Mouse (Mus musculus): ENCODE data around the gene Lpcat2.

Gene Lpcat2

DNA sequence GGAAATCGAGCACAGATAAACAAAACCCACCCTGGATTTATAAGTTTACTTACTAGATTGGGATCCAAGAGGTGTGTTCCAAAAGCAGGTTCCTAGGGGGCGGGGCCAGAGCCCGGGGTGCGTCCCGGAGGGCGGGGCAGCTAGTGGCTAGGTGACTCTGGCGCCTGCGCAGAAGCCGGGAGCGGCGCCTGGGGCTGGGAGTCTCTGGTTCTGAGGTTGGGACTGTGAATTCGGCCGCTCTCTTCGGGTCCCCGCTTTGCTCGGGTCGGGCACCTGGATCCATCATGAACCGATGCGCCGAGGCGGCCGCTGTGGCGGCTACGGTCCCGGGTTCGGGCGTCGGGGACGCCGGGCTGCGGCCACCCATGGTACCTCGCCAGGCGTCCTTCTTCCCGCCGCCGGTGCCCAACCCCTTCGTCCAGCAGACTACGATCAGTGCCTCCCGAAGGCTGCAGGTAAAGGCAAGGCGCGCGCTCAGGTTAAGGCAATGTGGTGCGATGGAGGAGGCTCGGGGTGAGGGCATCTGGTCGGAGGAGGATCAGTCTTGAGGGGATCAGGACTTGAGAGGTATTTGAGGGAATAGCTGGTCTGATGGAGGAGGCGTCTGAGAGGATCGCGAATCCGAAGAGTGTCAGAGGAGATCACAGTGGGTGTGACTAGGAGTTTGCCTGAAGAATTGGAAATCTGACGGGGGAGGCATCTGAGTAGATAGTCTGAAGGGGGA, at the start of gene Lpcat2:
Lpcat2 (plus strand) TSS at position 169 of the 724 bp plus-strand sequence.
- DNase-seq = peak; percentile 82

GRCm38 (mm10) chr8:92812773-92813172, 42.4 kb upstream of the Lpcat2 start:
- no peak for DNase-seq

GRCm38 (mm10) chr8:92815661-92816060, 39.5 kb upstream of the Lpcat2 start:
- no peak for DNase-seq

DNA sequence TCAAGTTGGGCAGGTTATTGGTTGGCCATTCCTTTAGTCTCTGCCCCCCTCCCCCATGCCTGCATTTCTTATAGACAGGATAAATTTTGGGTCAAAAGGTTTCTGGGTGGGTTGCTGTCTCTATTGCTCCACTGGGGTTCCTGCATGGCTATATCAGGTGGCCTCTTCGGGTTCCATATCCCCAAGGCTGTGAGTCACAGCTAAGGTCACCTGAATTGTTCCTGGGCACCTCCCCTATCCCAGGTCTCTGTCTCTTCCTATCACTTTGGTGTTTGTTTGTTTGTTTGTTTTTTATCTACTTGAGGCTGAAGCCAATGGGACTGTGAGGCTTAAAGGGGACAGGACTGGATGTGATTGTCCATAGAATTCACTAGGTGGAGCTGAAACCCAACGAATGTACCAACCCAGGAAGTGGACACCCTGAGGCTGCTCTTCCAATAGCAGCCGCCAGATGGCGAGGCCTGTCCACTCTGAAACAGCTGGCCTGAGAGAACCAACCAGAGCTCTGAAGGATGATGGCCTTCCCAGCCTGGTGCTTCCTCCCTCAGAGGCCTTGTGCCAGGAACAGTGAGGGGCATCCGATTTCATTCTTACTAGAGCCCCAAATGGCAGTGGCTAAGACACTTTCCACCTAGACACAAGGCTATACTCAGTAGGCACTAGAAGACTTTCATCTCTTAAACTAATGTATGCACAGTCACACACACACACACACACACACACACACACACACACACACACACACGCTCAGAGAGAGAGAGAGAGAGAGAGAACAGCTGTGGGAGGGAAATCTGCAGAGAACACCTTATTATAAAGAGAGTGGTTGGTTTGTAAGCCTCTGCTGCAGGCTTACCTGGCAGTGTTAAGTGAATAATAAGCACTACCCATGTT, 37.0 kb upstream of the Lpcat2 start:
- DNase-seq = peak; percentile 89

GRCm38 (mm10) chr8:92821151-92821550, 34.0 kb upstream of the Lpcat2 start:
- no peak for DNase-seq

DNA sequence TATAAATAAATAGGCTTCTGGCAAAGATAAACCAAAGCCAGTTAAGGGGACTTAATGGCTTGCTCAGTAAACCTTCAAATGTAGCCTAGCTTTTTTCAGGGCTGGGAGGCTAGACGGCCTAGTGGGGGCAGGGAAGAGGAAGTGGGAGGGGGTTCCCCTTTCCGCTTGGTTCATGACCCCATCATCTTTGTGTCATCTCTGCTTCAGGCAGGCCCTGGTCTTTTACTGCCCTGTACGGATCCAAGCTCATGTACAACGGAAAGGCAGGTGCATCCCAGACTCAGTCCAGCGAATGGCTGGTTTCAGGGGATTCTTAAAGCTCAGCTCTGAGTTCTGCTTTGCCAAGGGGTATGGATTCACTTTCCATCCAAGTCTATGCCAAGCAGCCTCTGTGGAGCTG, 32.8 kb upstream of the Lpcat2 start:
- no peak for DNase-seq

DNA sequence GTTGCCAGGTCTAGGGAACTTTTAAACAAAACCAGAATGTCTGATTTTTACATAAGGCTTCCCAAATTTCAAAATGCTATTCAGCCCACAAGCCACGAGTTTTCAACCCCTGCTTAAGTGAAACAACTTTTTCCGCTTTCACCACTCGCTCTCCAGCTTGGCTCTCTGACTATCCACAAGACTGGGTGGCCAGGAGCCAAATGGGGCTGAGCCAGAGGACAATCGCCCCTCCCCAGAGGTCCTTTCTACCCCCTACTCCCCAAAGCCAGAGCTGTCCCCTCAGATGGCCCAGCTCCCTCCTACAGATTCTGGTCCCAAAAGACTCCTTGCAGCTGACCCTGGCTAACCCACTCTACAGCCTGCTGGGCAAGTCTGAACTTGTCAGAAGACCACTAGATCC, 29.1 kb upstream of the Lpcat2 start:
- no peak for DNase-seq

DNA sequence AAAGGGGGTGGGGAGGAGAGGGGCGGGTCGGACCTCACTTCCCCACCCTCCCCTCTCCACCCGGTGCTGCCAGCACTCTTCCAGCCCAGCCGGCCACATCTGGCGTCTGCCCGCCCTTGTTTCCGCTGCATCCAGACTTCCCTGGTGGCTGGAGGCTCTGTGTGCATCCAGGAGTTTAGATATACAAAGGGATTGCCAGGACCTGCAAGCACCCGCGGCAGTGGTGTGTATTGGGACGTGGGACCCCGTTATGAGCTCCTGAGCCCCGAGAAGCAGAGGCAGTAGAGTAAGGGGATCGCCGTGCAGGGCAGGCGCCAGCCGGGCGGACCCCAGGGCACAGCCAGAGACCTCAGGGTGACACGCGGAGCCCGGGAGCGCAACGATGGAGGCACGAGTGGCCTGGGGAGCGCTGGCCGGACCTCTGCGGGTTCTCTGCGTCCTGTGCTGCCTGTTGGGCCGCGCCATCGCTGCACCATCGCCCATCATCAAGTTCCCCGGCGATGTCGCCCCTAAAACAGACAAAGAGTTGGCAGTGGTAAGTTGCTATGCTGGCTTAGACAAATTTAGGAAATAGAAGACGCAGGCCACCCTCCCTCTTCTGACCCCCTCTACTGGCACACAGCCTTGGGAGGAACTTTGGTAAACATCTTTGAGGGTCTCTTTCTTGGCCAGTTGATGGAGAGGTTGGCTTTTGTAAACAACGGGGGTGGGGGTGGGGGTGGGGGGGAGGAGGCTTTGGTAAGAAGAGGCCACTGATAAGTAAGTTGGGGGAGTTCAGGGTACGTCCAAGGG, 27.7 kb upstream of the Lpcat2 start, which contains the start of gene Mmp2:
Mmp2 (plus strand) TSS at position 49 of the 792 bp plus-strand sequence.
- DNase-seq = no peak

DNA sequence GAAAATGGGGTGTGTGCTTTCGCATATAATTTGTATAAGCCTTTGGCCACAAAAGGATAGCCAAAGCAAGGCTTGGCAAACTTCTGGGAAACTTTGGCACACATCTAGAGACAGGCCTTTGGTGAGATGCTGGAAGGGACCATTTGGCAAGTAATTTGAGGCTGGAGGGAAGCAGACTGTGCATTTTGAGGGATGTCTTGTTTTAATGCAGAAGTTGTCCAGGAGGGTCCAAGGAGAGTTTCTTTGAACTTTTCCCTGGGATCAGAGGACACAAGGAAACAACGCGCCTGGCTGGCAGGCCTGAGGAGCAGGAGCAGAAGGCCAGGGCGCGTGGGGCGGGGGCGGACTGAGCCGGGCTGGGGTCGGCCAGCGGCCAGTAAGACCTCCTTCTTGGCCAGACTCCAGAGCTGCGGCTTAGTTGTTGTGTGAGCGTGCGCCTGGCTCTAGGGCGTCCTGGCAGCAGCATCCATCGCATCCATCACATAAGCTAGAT, 26.8 kb upstream of the Lpcat2 start:
- peak; percentile 23 for DNase-seq

DNA sequence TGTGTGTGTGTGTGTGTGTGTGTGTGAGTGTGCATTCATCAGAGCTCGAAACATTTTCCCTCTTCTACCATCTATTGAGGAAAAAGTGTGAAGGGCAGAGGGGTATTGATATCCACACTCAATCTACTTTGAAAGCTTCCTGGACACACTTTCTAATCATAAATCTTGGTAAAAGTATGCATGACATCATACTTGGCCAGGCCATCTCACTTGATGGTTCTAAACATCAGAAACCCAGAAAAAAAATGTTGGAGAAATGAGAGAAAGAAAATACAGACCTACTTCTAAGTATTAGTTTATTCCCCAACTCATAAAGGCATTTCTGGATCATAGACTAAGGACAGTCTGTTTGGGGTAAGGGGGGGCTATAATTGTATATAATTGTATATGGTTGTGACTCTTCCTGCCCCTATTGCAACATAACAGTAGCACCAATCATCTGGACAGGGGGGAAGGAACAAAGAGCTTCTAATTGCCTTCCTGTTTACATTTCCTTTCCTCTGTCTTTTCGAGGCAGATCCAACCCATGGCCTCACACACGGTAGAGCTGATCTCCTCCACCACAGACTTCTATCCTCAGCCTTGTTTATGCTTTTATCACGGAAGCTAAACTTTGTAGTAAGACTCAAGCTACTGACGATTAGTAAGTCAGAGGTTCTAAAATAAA, 20.9 kb upstream of the Lpcat2 start:
- no peak for DNase-seq

DNA sequence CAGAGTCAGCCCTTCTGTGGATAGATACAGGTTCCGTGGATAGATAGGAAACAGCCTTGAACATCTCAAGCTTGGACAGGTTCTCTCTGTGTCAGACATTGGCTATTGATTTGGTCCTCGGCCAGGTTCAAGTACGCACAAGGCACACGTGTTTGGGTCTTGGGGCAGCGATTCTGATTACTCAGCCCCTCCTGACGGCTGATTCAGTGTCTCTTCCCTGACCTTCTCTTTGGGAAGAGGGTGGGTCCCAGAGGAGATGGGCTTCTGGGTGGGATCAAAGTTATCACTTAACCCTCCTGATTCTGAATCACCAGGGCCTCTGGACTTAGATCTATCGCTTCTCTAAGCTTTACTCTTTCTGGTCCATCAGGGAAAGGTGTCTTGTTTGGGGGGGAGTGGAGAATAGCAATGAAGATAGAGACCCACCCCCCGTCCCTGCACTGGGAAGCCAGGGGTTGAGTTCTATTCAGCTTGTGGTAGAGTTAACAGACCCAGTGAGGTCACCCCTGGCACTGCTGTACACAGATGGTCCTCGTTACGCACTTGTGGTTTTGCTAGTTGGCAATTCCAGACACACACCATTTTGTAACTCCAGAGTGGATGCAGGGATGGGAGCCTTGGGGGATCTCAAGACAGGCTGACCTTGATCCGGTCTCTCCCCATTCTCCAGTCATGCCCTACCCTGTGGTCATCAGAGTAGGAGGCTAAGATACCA, 20.2 kb upstream of the Lpcat2 start:
- no peak for DNase-seq

DNA sequence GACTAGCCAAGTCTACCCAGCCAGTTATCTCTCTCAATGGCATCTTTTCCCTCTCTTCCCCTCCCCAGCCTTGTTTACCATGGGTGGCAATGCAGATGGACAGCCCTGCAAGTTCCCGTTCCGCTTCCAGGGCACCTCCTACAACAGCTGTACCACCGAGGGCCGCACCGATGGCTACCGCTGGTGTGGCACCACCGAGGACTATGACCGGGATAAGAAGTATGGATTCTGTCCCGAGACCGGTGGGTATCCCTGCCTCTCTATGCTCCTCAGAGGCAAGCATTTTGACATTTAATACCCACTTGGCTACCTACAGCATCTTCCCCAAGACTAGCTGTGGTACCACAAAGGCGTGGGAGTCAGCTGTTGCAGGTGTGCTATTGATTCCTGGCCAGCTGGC, 19.2 kb upstream of the Lpcat2 start:
- no peak for DNase-seq

- DNase-seq = no peak
These were observed 16.5 kb upstream of the Lpcat2 start for GRCm38 (mm10) chr8:92838616-92839015.

- DNase-seq = no peak
These were observed 16.0 kb upstream of the Lpcat2 start for GRCm38 (mm10) chr8:92839161-92839560.

- DNase-seq = no peak
These were observed 15.3 kb upstream of the Lpcat2 start for GRCm38 (mm10) chr8:92839876-92840275.

GRCm38 (mm10) chr8:92846684-92847083, 8.5 kb upstream of the Lpcat2 start:
- DNase-seq = peak; percentile 8

DNA sequence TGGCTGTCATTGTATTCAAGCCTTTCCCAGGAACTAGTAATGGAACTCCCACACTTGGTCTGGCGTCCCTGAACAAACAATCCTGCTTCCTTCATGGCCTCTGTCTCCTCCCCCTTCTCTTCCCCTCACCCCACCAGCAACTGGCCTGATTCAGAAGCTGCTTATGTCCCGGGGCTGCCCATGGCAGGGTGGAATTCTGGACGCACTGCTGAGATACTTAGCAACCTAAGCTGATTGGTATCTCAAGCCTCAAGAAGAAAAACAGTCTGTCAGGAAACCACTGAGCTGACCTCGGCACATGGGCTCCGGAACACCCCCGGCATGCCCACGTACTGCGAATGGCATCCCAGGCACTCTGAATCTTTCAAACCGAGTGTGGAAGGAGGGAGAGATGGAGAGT, 7.8 kb upstream of the Lpcat2 start:
- no peak for DNase-seq

DNA sequence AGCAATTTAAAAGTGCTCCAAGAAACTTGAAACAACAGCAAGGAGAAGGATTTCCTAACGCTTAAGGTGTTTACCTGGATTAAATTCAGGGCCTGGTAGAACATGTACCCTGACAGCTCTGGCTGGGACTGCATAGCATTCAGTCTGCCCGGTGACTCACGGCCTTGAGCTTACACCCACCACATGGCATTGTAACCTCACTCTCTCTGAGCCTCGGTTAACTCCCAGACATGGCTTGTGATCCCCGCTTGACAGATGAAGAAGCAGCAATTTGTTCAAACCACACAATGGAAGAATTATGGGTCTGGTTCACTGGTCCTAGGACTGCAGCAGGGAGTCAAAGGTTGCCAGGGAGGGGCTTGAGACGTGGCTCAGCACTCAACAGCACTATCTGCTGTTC, 5.9 kb upstream of the Lpcat2 start:
- DNase-seq = no peak

- DNase-seq = peak; percentile 55
These were observed 4.9 kb upstream of the Lpcat2 start for GRCm38 (mm10) chr8:92850239-92850638.

- DNase-seq = no peak
These were observed 3.8 kb upstream of the Lpcat2 start for GRCm38 (mm10) chr8:92851381-92851780.

GRCm38 (mm10) chr8:92853188-92853983, 1.8 kb upstream of the Lpcat2 start:
- DNase-seq = no peak

All from right cerebral cortex, postnatal 25 days (tissue).